Mouse (Mus musculus): ENCODE measurements around the gene Rpp14. TPM values are rescaled to one million over a fixed set of nuclear protein-coding genes. Genes with fewer than 3 reads are reported as not detected.

The Rpp14 gene
- polyA plus RNA-seq, 1 experiment from 2014 or later: 57.5 TPM

DNA sequence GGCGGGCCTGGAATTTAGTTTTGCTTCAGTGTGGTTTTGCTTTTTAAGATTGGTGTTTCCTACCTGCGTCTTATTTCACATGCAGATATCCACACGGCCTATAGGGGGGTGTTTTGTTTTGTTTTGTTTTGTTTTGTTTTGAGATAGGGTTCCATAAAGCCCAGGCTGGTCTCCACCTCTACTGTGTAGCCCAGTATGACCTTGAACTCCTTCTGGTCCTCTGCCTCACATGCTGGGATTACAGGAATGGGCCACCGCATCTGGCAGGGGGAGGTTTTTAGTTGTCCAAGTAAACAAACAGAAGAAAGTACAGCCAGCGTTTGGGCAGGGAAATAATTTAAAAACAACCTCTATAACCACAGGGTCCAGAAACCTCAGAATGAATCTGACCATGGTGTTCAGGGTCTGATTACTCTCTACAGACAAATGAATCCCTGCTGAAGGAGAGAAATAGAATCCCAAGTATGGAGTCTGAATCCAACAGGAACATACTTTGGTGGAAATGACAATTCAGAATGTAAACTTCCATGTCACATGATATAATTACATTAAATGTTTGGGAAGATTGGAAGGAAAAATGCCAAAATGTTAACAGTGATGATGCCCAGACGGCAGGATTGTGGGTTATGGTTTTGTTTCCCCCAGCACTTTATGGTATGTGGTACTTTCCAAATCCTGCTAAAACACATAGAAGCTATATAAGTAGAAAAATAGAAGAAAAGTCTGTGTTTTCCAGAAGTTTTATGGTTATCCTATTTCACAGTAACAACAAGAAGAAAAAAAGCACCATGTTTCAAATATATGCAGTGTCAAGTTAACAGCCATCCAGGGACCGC, 44.1 kb downstream of the Rpp14 start:
- no peak overlapping the region for H3K4me3 ChIP-seq
- no peaks in the 10 kb centered on the region for H3K9me3 ChIP-seq (replicated peaks)
- H3K27ac ChIP-seq (replicated peaks): no peak overlapping the region
- no peaks in the 10 kb centered on the region for H3K4me1 ChIP-seq
- no peaks in the 10 kb centered on the region for H3K27me3 ChIP-seq (ENCODE audit: low read depth, poor library complexity, severe bottlenecking)
- no peak for DNase-seq (ENCODE audit: low spot score)
- no peaks in the 10 kb centered on the region; the same call in 1 of the 2 replicates for H3K36me3 ChIP-seq
- WGBS: 87% methylated on average over 7 of the region's 7 CpGs

DNA sequence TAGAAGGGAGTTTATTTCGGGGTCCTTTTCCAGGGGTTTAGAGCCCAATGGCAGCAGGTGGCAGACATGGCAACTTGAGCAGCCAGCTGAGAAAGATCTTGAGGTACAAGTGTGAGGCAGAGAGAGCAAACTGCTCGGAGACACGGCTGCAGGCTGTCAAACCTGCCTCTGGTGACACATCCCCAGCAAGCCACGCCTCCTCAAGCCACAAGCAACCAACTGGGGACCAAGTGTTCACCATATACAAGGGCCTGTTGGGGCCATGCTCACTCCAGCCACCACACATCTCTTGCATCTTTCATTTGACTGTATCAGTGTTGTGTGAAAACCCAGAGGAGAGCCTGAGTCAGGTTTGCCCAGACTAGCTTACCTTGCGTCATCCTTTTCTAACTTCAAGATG, 47.8 kb downstream of the Rpp14 start:
- Histone ChIP-seq H3K4me3 (no peak overlapping the region), H3K36me3 (no peaks in the 10 kb centered on the region), H3K4me1 (no peaks in the 10 kb centered on the region), H3K27me3 (ENCODE audit: low read depth, poor library complexity, severe bottlenecking) (no peaks in the 10 kb centered on the region), H3K27ac (replicated peaks) (no peak overlapping the region), H3K9me3 (replicated peaks) (no peaks in the 10 kb centered on the region)
- 83% methylated on average over 5 of the region's 5 CpGs for WGBS
- no peak for DNase-seq (ENCODE audit: low spot score)

DNA sequence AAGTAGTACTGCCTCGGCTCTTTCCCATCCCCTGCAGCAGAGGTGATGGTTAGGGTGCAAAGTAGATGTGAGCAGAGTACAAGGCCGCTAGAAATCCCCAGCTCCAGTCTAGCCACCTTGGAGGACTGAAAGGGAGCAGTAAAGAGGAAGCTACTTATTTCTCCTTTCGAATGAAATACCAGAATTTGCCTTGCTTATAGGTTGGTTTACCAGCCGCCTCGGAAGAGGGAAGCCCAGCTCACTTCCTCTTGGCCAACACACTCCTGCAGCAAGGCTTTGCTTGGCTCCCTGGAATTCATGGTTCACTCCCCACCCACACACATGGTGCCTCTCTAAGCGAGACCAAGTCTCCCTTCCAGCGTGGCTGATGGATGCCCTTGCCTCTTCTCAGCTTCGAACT, 52.6 kb downstream of the Rpp14 start:
- 78% methylated on average over 8 of the region's 8 CpGs for WGBS
- H3K9me3 ChIP-seq (replicated peaks): no peaks in the 10 kb centered on the region
- 0 out of 2 replicates have a peak, but pooled peaks cover 3% of the 10 kb centered on the region for H3K4me1 ChIP-seq
- DNase-seq (ENCODE audit: low spot score): no peak
- H3K4me3 ChIP-seq: no peak overlapping the region
- H3K27ac ChIP-seq (replicated peaks): no peak overlapping the region
- H3K27me3 ChIP-seq (ENCODE audit: low read depth, poor library complexity, severe bottlenecking): no peaks in the 10 kb centered on the region
- H3K36me3 ChIP-seq: no peaks in the 10 kb centered on the region

DNA sequence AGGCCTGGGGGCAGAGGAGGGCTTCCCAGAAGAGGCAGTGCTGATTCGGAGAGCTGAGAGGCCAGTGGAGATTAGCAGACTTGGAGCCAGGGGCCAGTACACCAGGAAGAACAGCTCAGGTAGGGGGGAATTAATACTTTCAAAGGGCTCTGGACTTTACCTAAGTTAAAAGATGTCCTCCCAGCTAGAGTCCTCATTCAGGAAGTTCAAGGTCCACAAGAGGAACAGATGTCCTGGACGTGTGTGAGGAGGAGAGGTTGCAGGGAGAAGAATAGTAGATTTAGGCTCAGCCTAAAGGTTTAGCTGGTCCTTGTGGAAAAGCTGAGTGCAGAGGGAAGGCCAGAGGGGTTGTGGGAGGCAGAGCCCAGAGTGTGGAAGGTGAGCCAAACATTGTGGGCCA, 54.1 kb downstream of the Rpp14 start:
- peaks cover 5% of the 10 kb centered on the region for H3K4me1 ChIP-seq
- no peaks in the 10 kb centered on the region for H3K9me3 ChIP-seq (replicated peaks)
- no peak for DNase-seq (ENCODE audit: low spot score)
- H3K27me3 ChIP-seq (ENCODE audit: low read depth, poor library complexity, severe bottlenecking): no peaks in the 10 kb centered on the region
- no peak overlapping the region for H3K27ac ChIP-seq (replicated peaks)
- H3K4me3 ChIP-seq: no peak overlapping the region
- H3K36me3 ChIP-seq: no peaks in the 10 kb centered on the region
- WGBS: 67% methylated on average over 2 of the region's 2 CpGs

DNA sequence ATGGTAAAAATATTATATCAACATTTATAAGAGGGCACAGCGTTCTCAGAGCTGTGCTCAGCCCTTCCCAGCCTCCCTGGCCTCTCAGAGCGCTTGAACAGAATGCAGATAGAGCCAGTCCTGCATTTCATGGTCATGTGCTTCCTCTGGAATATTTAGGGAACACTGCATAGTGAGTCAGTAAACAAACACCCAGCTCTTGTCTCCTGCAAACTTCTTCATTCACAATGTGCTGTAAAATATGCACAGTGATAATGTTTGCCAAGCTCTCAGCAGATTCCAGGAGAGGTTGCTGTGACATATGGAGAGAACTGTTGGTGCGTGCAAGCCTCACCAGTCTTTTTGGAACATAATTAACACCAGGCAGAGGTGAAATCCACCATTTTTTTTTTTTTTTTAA, 55.0 kb downstream of the Rpp14 start:
- WGBS: 90% methylated on average over 3 of the region's 3 CpGs
- no peak overlapping the region for H3K4me3 ChIP-seq
- H3K4me1 ChIP-seq: peaks cover 14% of the 10 kb centered on the region
- no peaks in the 10 kb centered on the region for H3K36me3 ChIP-seq
- H3K27me3 ChIP-seq (ENCODE audit: low read depth, poor library complexity, severe bottlenecking): no peaks in the 10 kb centered on the region
- H3K27ac ChIP-seq (replicated peaks): no peak overlapping the region
- DNase-seq (ENCODE audit: low spot score): no peak
- no peaks in the 10 kb centered on the region for H3K9me3 ChIP-seq (replicated peaks)

DNA sequence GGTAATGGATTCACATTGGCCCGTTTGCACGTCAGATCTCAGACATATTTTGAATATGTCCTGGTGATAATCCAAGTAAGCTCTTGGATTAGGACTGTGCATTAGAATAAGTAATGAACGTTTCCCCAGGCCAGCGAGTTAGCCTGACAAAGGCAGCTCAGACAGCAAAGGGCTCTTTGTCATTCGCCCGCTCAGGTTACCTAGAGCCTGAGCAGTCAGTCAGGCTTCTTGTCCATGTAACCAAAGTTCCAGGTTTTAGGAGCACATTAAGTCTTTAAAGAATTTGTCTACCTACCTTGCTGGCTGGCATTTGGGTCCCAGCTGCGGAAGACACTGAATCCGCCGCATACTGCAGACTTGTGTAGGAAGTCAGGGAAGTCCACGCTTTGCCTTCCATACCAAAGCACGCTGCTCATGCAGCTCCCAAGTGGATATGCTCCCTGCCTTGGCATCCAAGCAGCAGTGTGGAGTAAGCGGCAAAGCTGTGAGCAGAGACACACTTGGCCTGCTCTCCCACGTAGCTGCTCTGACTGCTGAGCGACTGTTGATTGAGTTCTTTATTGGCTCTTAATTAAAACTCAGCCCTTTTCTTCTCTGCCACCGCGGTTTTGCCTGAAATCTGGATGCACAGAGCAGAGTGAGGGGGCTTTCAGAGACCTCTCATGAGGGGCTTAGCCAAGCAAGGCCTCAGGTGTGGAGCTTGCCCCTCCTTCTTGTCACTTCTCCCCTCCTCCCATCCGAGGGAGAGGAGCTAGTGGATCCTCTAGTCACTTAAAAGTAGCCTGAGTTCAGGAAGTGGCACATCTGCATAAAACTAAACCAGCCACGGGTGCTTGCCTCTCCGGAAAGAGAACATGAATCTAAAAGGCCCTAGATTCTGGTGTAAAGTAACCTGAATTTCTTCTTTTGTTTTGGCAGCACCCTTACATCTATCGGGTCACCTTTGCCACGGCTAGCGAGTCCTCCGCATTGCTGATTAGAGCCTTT, 59.9 kb downstream of the Rpp14 start:
- H3K27ac ChIP-seq (replicated peaks): peak overlapping the region; percentile 66
- no peaks in the 10 kb centered on the region for H3K9me3 ChIP-seq (replicated peaks)
- H3K4me1 ChIP-seq: peaks cover 21% of the 10 kb centered on the region
- H3K4me3 ChIP-seq: no peak overlapping the region
- no peak for DNase-seq (ENCODE audit: low spot score)
- H3K27me3 ChIP-seq (ENCODE audit: low read depth, poor library complexity, severe bottlenecking): no peaks in the 10 kb centered on the region
- WGBS: 46% methylated on average over 23 of the region's 23 CpGs
- peaks cover 13% of the 10 kb centered on the region; the same call in 1 of the 2 replicates for H3K36me3 ChIP-seq

DNA sequence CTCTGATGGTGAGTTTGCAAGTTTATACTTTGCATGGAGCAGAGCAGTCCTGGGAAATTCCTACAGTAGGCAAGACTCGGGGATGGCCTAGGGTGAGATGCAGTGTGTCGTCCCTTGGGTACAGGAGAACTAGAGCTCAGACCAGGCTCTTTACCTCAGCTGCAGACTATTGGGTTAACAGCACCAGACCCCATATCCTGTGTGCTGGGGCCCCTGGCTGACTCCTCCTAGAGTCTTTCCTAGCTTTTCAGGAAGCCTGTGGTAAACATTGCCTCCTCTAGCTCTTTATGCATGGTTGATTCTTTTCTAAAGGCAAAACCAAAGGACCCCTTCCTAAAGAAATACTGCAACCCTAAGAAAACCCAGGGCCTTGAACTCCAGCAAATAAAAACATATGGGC, 61.0 kb downstream of the Rpp14 start:
- Histone ChIP-seq H3K9me3 (replicated peaks) (no peaks in the 10 kb centered on the region), H3K27ac (replicated peaks) (no peak overlapping the region; the same call in 1 of the 2 replicates), H3K4me1 (peaks cover 21% of the 10 kb centered on the region), H3K36me3 (peaks cover 16% of the 10 kb centered on the region; the same call in 1 of the 2 replicates), H3K27me3 (ENCODE audit: low read depth, poor library complexity, severe bottlenecking) (no peaks in the 10 kb centered on the region), H3K4me3 (no peak overlapping the region)
- no peak for DNase-seq (ENCODE audit: low spot score)
- WGBS: 74% methylated on average over 2 of the region's 2 CpGs

Other genes with a start within 250 kb of the Rpp14 start
- gene Gm45521, start 123.1 kb upstream of the Rpp14 start, polyA plus RNA-seq (2016; fragmentation: Nextera tagmentation; extraction: Ambion mirVana): 0.37 and 0.48 TPM in 2 replicates
- 0.05 TPM in 1 of 2 replicates, not detected in the other for gene Dnase1l3, start 85.8 kb upstream of the Rpp14 start, polyA plus RNA-seq (2016; fragmentation: Nextera tagmentation; extraction: Ambion mirVana)
- 14.7 and 16.6 TPM in 2 replicates for gene Abhd6, start 77.5 kb upstream of the Rpp14 start, polyA plus RNA-seq (2016; fragmentation: Nextera tagmentation; extraction: Ambion mirVana)
- gene Pxk, start 17.8 kb downstream of the Rpp14 start, polyA plus RNA-seq (2016; fragmentation: Nextera tagmentation; extraction: Ambion mirVana): 14.7 and 17.8 TPM in 2 replicates
- 214 and 225 TPM in 2 replicates for gene Pdhb, start 92.7 kb downstream of the Rpp14 start, polyA plus RNA-seq (2016; fragmentation: Nextera tagmentation; extraction: Ambion mirVana)
- 2.4 and 2.6 TPM in 2 replicates for gene Kctd6, start 133.8 kb downstream of the Rpp14 start, polyA plus RNA-seq (2016; fragmentation: Nextera tagmentation; extraction: Ambion mirVana)
- gene Acox2, start 179.0 kb downstream of the Rpp14 start, polyA plus RNA-seq (2016; fragmentation: Nextera tagmentation; extraction: Ambion mirVana): 0.05 TPM in 1 of 2 replicates, not detected in the other
- gene Fam107a, start 237.7 kb downstream of the Rpp14 start, polyA plus RNA-seq (2016; fragmentation: Nextera tagmentation; extraction: Ambion mirVana): 0.14 and 0.34 TPM in 2 replicates